Mouse (Mus musculus): ENCODE measurements around the gene Mapkapk3. TPM values are rescaled to one million over a fixed set of nuclear protein-coding genes. Genes with fewer than 3 reads are reported as not detected.

The Mapkapk3 gene
- total and polyA plus RNA-seq, 3 experiments: 26.1 to 36.0 (median 29.0) TPM

DNA sequence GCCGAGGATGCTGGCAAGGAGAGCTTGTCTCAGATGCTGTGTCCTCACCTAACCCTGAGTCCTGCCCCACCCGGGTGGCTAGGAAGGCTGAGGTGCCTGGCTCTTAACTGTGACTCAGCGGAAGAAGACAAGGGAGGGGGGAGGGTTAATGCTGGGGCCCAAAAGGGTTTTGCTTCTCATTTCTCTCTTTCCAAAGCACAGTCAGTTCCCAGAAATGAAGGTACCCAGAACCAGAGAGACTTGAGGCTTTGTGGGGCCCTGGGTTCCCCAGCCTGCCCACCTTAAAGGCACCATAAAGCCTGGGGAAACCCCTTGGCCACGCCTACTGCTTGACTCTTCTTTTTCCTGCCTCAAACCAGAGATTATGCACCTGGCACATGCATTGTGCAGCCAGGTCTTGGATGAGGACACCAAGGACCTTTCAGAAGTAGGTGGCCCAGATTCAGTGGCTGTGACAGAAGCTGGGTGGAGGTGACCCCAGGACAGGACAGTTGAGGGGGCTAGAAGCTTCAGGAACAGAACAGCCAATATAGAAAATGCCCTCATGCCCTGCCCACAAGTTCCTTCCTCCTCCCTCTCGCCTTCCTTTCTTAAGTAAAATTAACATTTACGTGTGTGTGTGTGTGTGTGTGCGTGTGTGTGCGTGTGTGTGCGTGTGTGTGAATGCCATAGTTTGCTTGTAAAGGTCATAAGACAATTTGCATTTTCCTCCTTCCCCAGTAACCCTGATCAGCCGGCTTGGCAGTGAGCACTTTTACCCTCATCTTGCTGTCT is 23.3 kb upstream of the Mapkapk3 start:
- Histone ChIP-seq H3K4me1 (ENCODE audit: control insufficient read depth, insufficient read depth, low read length) (peaks cover 13% of the 10 kb centered on the region), H3K27ac (peak overlapping the region; percentile 40), H3K4me3 (no peak overlapping the region), H3K9ac (ENCODE audit: low read depth, low read length) (no peak overlapping the region; the same call in 1 of the 2 replicates), H3K79me2 (replicated peaks; ENCODE audit: control insufficient read depth, insufficient read depth, low read length) (no peaks in the 10 kb centered on the region), H3K36me3 (ENCODE audit: control insufficient read depth, insufficient read depth, low read length) (no peaks in the 10 kb centered on the region), H3K27me3 (ENCODE audit: control insufficient read depth, insufficient read depth, low read length) (no peaks in the 10 kb centered on the region)
- WGBS: 50% methylated on average over 10 of the region's 10 CpGs
- intact Hi-C loops (cut with DNase I): no loop called here
- TF ChIP-seq CTCF (IDR thresholded peaks at IDR 0.05) (no peak), EP300 (IDR thresholded peaks at IDR 0.05; ENCODE audit: insufficient read depth, low read depth, low read length) (no peak), POLR2A (IDR thresholded peaks at IDR 0.05; ENCODE audit: insufficient read depth, low read depth, low read length) (no peak)
- peak in 1 of 2 experiments; percentile 29 for DNase-seq

DNA sequence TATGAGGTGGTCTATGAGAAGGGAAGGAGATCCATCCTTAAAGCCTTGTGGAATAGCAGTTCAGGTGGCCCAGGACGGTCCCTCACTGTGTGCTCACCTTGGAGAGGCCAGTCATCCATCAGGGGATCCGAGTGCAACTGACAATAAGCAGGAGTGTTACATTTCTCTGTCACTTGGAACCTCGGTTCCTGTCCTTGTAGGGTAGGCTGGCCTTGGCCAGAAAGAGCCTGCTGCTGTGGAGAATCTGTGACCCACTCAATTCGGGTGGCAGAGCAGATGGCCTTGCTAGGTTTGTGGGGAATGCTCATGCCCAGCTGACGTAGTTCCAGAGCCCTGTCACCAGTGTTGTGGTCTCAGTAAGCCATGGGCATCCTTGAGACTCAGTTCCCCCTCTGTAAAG is 19.9 kb upstream of the Mapkapk3 start:
- Histone ChIP-seq H3K36me3 (ENCODE audit: control insufficient read depth, insufficient read depth, low read length) (no peaks in the 10 kb centered on the region), H3K27me3 (ENCODE audit: control insufficient read depth, insufficient read depth, low read length) (no peaks in the 10 kb centered on the region), H3K79me2 (replicated peaks; ENCODE audit: control insufficient read depth, insufficient read depth, low read length) (no peaks in the 10 kb centered on the region), H3K4me1 (ENCODE audit: control insufficient read depth, insufficient read depth, low read length) (peaks cover 28% of the 10 kb centered on the region), H3K9ac (ENCODE audit: low read depth, low read length) (no peak overlapping the region), H3K27ac (peak overlapping the region; percentile 75), H3K4me3 (no peak overlapping the region)
- TF ChIP-seq POLR2A (IDR thresholded peaks at IDR 0.05; ENCODE audit: insufficient read depth, low read depth, low read length): no peak
- no peak for TF ChIP-seq EP300 (IDR thresholded peaks at IDR 0.05; ENCODE audit: insufficient read depth, low read depth, low read length)
- TF ChIP-seq CTCF (IDR thresholded peaks at IDR 0.05): no peak
- intact Hi-C loops (cut with DNase I): loop anchor here (2.0 kb wide), 1 partner anchor 13 kb away; no protein-coding TSS in a partner anchor
- peak in 1 of 2 experiments; percentile 26 for DNase-seq
- 64% methylated on average over 5 of the region's 5 CpGs for WGBS

DNA sequence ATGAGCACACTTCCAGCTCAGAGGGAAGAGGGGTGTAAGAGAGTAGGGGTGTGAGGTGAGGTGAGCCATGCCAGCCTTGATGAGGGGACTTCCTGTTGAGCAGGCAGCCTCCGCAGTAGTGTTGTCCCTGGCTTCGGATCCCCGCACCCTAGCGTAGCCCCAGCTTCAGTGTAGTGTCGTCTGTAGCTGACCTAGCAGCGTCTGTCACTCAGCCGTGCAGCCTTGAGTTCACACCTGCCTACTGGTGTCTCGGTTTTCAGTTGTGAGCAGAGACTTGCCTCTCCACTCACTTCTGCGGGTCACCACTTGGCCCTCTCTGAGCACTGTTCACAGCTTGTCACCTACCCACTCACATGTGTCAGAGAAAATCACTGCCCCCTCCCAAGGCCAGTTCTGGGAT is 19.5 kb upstream of the Mapkapk3 start:
- Histone ChIP-seq H3K27ac (peak overlapping the region; percentile 75), H3K4me3 (no peak overlapping the region), H3K36me3 (ENCODE audit: control insufficient read depth, insufficient read depth, low read length) (no peaks in the 10 kb centered on the region), H3K27me3 (ENCODE audit: control insufficient read depth, insufficient read depth, low read length) (no peaks in the 10 kb centered on the region), H3K9ac (ENCODE audit: low read depth, low read length) (no peak overlapping the region), H3K79me2 (replicated peaks; ENCODE audit: control insufficient read depth, insufficient read depth, low read length) (no peaks in the 10 kb centered on the region), H3K4me1 (ENCODE audit: control insufficient read depth, insufficient read depth, low read length) (peaks cover 28% of the 10 kb centered on the region)
- DNase-seq: no peak
- intact Hi-C loops (cut with DNase I): loop anchor here (2.0 kb wide), 1 partner anchor 14 kb away; no protein-coding TSS in a partner anchor
- TF ChIP-seq CTCF (IDR thresholded peaks at IDR 0.05): no peak
- no peak for TF ChIP-seq EP300 (IDR thresholded peaks at IDR 0.05; ENCODE audit: insufficient read depth, low read depth, low read length)
- TF ChIP-seq POLR2A (IDR thresholded peaks at IDR 0.05; ENCODE audit: insufficient read depth, low read depth, low read length): no peak
- 77% methylated on average over 9 of the region's 9 CpGs for WGBS

DNA sequence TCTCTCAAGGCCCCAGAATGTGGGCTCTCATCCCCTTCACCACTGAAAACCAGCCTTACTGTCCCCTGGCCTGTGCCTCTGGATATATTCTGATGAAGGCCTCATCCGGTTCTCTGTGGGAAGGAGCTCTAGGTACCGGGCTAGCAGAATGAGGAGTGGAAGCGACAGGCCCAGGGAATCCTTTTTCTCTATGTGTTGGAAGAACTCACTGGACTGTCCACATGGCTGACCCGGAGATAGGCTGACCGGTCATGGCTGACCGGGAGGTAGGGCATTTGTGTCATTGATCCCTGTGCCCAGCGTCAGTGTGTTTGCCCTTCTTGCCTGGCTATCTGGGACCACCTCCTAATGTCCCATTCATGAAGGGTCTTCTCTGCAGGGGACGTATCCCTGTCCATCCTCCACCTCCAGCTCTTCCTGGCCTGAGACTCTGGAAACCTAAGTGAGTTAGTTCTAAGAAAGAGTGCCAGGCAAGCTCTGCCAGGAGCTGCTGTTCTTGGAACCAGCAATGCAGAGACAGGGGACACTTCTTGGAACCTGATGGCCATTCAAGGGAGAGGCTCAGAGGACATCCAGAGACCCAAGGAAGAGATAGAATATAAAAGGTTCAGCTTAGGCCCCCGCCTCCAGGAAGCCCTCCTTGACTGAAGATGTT is 18.8 kb upstream of the Mapkapk3 start:
- Histone ChIP-seq H3K4me3 (no peak overlapping the region), H3K4me1 (ENCODE audit: control insufficient read depth, insufficient read depth, low read length) (peaks cover 31% of the 10 kb centered on the region), H3K9ac (ENCODE audit: low read depth, low read length) (peak overlapping the region; percentile 27), H3K27ac (peak overlapping the region; percentile 75), H3K27me3 (ENCODE audit: control insufficient read depth, insufficient read depth, low read length) (no peaks in the 10 kb centered on the region), H3K36me3 (ENCODE audit: control insufficient read depth, insufficient read depth, low read length) (no peaks in the 10 kb centered on the region), H3K79me2 (replicated peaks; ENCODE audit: control insufficient read depth, insufficient read depth, low read length) (no peaks in the 10 kb centered on the region)
- 68% methylated on average over 9 of the region's 9 CpGs for WGBS
- intact Hi-C loops (cut with DNase I): loop anchor here (2.0 kb wide), 1 partner anchor 14 kb away; no protein-coding TSS in a partner anchor
- no peak for DNase-seq
- TF ChIP-seq POLR2A (IDR thresholded peaks at IDR 0.05; ENCODE audit: insufficient read depth, low read depth, low read length) (no peak), CTCF (IDR thresholded peaks at IDR 0.05) (no peak), EP300 (IDR thresholded peaks at IDR 0.05; ENCODE audit: insufficient read depth, low read depth, low read length) (no peak)

DNA sequence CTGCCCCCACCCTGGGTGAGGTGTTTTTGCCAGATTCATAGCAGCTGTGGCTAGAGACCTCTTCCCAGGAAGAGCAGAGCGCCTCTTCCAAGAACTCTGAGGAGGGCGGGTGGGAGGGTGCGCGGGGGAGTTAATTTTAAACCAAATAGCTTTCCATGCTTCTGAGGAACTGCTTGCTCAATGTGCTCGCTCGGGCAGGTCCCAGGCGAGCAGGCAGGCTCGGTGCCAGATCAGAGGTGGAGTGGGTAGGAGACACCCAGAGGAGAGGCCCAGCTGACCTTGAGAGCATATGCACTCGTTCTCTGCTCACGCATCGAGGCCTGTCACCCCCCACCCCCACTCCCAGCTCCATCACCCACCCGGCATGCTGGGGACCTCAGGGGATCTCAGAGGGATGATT is 18.2 kb upstream of the Mapkapk3 start:
- WGBS: 5% methylated on average over 12 of the region's 12 CpGs
- intact Hi-C loops (cut with DNase I): loop anchor here (2.0 kb wide), 1 partner anchor 15 kb away; no protein-coding TSS in a partner anchor
- Histone ChIP-seq H3K79me2 (replicated peaks; ENCODE audit: control insufficient read depth, insufficient read depth, low read length) (no peaks in the 10 kb centered on the region), H3K4me1 (ENCODE audit: control insufficient read depth, insufficient read depth, low read length) (peaks cover 37% of the 10 kb centered on the region), H3K4me3 (no peak overlapping the region), H3K9ac (ENCODE audit: low read depth, low read length) (peak overlapping the region; percentile 30), H3K27ac (peak overlapping the region; percentile 75), H3K36me3 (ENCODE audit: control insufficient read depth, insufficient read depth, low read length) (peaks cover 2% of the 10 kb centered on the region), H3K27me3 (ENCODE audit: control insufficient read depth, insufficient read depth, low read length) (no peaks in the 10 kb centered on the region)
- TF ChIP-seq CTCF (IDR thresholded peaks at IDR 0.05): no peak
- TF ChIP-seq EP300 (IDR thresholded peaks at IDR 0.05; ENCODE audit: insufficient read depth, low read depth, low read length): peak; percentile 37; the same call in 1 of the 2 replicates
- DNase-seq: peak; percentile 83 to 89

Data from heart, adult 2 months (tissue).